Mouse (Mus musculus) midbrain, embryonic 15.5 days (tissue): ENCODE data around the gene Ift122. TPM values are rescaled to one million over a fixed set of nuclear protein-coding genes. Genes with fewer than 3 reads are reported as not detected.

Experiments used
- ATAC-seq: fragments of 200-750 bp; cut with Nextera tagmentation; replicated peaks from 2 replicates; pipeline ENCODE4 v1.8.0; 2017; ENCODE audit warnings: moderate TSS enrichment
- H3K27ac ChIP-seq: fragments of 300-500 bp; sonication (generic); 2 replicates; pipeline ENCODE4 v1.5.1; 2015; ENCODE audit warnings: mild to moderate bottlenecking, inconsistent platforms
- H3K27me3 ChIP-seq: fragments of 300-500 bp; sonication (generic); replicated peaks from 2 replicates; pipeline ENCODE4 v1.6.1; 2015; ENCODE audit warnings: inconsistent platforms
- H3K36me3 ChIP-seq: fragments of 300-500 bp; sonication (generic); replicated peaks from 2 replicates; pipeline ENCODE4 v1.6.1; 2015; ENCODE audit warnings: inconsistent platforms
- H3K4me1 ChIP-seq: fragments of 300-500 bp; sonication (generic); 2 replicates; pipeline ENCODE4 v1.6.1; 2015; ENCODE audit warnings: inconsistent platforms
- H3K4me2 ChIP-seq: fragments of 300-500 bp; sonication (generic); 2 replicates; pipeline ENCODE4 v1.6.1; 2015; ENCODE audit warnings: inconsistent platforms, mild to moderate bottlenecking, moderate library complexity
- H3K4me3 ChIP-seq: fragments of 300-500 bp; sonication (generic); 2 replicates; pipeline ENCODE4 v1.5.1; 2015; ENCODE audit warnings: mild to moderate bottlenecking, inconsistent platforms
- H3K9ac ChIP-seq: fragments of 300-500 bp; sonication (generic); 2 replicates; pipeline ENCODE4 v1.6.1; 2015; ENCODE audit warnings: mild to moderate bottlenecking, inconsistent platforms
- H3K9me3 ChIP-seq: fragments of 300-500 bp; sonication (generic); 2 replicates; pipeline ENCODE4 v1.6.1; 2016; ENCODE audit warnings: inconsistent platforms
- WGBS: fragments of 180-500 bp; shearing (Covaris S2); methylation state at CpG from one replicate; pipeline ENCODE4 v1.1.7; 2015; ENCODE audit warnings: mixed read lengths; 5-methylcytosine and 5-hydroxymethylcytosine counted together
- polyA plus RNA-seq: library from polyadenylated mRNA; unstranded; fragments of >200 nt; fragmentation: Nextera tagmentation; extraction: Ambion mirVana; gene quantifications from 2 replicates; pipeline ENCODE4 v1.2.1, GENCODE M21; 2015

Gene Ift122
- polyA plus RNA-seq, 1 experiment from 2014 or later = 33.1 TPM

GRCm38 (mm10) chr6:115969952-115970351 lies 116.7 kb downstream of the Ift122 start:
- Histone ChIP-seq H3K9ac (no peak overlapping the region), H3K36me3 (no peaks in the 10 kb centered on the region), H3K27ac (no peak overlapping the region), H3K4me2 (no peak overlapping the region), H3K27me3 (no peaks in the 10 kb centered on the region), H3K9me3 (no peaks in the 10 kb centered on the region), H3K4me1 (peaks cover 21% of the 10 kb centered on the region; the same call in 1 of the 2 replicates), H3K4me3 (no peak overlapping the region)
- ATAC-seq = no peak
- 56% methylated on average over 5 of the region's 6 CpGs for WGBS

GRCm38 (mm10) chr6:115971273-115972060 lies 118.2 kb downstream of the Ift122 start:
- H3K27me3 ChIP-seq = no peaks in the 10 kb centered on the region
- WGBS = 63% methylated on average over 13 of the region's 13 CpGs
- H3K9me3 ChIP-seq = no peaks in the 10 kb centered on the region
- H3K4me2 ChIP-seq = no peak overlapping the region
- H3K36me3 ChIP-seq = no peaks in the 10 kb centered on the region
- peaks cover 21% of the 10 kb centered on the region; the same call in 1 of the 2 replicates for H3K4me1 ChIP-seq
- no peak overlapping the region for H3K9ac ChIP-seq
- no peak overlapping the region for H3K27ac ChIP-seq
- H3K4me3 ChIP-seq = no peak overlapping the region
- no peak for ATAC-seq

- Histone ChIP-seq H3K4me1 (peaks cover 21% of the 10 kb centered on the region; the same call in 1 of the 2 replicates), H3K4me2 (no peak overlapping the region), H3K9ac (no peak overlapping the region), H3K36me3 (no peaks in the 10 kb centered on the region), H3K9me3 (no peaks in the 10 kb centered on the region), H3K27ac (no peak overlapping the region), H3K4me3 (no peak overlapping the region), H3K27me3 (no peaks in the 10 kb centered on the region)
- no peak for ATAC-seq
- WGBS = 73% methylated on average over 7 of the region's 7 CpGs
Measured at GRCm38 (mm10) chr6:115972083-115972764, 119.0 kb downstream of the Ift122 start.

GRCm38 (mm10) chr6:115973139-115973875 lies 120.0 kb downstream of the Ift122 start:
- H3K27ac ChIP-seq = no peak overlapping the region
- H3K4me3 ChIP-seq = no peak overlapping the region
- H3K27me3 ChIP-seq = no peaks in the 10 kb centered on the region
- no peak overlapping the region for H3K4me2 ChIP-seq
- no peak for ATAC-seq
- 87% methylated on average over 15 of the region's 15 CpGs for WGBS
- no peak overlapping the region for H3K9ac ChIP-seq
- H3K36me3 ChIP-seq = no peaks in the 10 kb centered on the region
- peaks cover 21% of the 10 kb centered on the region; the same call in 1 of the 2 replicates for H3K4me1 ChIP-seq
- H3K9me3 ChIP-seq = no peaks in the 10 kb centered on the region

DNA sequence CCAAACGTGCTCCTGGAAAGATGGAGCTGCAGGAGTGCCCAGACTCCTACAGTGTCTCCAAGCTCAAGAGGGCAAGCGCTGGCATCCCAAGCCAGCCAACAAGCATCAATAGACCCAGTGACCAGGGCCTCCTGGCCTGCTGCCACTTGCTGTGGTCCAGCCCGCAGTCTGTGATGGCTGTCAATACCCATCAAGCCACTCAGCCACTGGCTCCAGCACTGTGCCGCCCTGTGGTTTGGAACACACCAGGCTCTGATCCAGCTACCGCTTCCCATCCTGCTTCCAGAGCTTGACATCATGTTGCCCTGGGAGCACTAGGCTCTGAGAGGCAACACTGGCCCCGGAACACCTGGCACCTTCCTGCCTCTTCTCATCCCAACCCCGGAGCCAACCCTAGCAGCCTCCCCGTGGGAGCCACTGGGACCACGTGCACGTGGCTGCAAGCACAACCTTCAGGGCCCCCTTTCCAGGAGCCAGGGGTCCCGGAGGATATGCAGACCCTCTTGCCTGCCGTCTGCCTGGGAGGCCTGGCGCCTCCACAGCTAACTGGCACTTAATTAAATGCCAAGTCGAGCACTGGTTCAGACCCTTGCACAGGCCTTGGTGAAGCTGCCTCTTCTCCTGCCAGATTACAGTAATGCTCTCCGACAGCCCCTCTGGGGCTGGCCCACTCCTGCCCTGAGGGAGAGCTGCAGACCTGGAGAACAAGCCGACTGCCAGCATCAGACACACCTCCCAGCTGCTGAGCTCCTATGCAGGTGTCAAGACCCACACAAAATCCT lies 120.8 kb downstream of the Ift122 start:
- Histone ChIP-seq H3K9me3 (no peaks in the 10 kb centered on the region), H3K4me2 (no peak overlapping the region), H3K36me3 (no peaks in the 10 kb centered on the region), H3K27me3 (no peaks in the 10 kb centered on the region), H3K4me1 (peaks cover 21% of the 10 kb centered on the region; the same call in 1 of the 2 replicates), H3K27ac (no peak overlapping the region), H3K4me3 (no peak overlapping the region), H3K9ac (0 out of 2 replicates have a peak overlapping the region, but pooled peaks have one; percentile 1)
- peak; percentile 12; the same call in 1 of the 2 replicates for ATAC-seq
- 63% methylated on average over 16 of the region's 16 CpGs for WGBS

DNA sequence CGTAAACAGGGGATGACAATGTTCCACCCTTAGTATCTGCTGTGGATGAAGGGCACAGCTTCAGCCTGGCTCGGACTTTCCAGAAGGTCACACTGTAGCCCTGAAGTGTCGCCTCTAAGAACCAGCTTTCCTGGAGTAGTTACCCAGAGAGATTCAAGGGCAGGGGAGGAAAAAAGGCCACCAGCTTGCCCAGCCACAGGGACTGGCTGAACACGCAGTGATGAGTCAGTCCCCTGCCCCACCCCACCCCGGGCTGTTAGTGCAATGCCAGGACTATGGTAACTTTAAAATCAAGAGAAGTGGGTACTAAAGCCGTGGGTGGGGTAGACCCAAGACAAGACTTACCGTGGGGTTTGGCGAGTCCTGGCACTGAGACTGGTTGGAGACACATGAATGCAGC lies 122.3 kb downstream of the Ift122 start:
- H3K4me3 ChIP-seq = no peak overlapping the region
- WGBS = 91% methylated on average over 8 of the region's 8 CpGs
- H3K9me3 ChIP-seq = no peaks in the 10 kb centered on the region
- H3K9ac ChIP-seq = no peak overlapping the region
- no peak overlapping the region for H3K27ac ChIP-seq
- no peak overlapping the region for H3K4me2 ChIP-seq
- ATAC-seq = no peak
- H3K36me3 ChIP-seq = no peaks in the 10 kb centered on the region
- H3K27me3 ChIP-seq = no peaks in the 10 kb centered on the region
- H3K4me1 ChIP-seq = peaks cover 21% of the 10 kb centered on the region; the same call in 1 of the 2 replicates

Other genes starting within 250 kb of the Ift122 start
- 142 and 146 TPM in 2 replicates for gene Raf1, start 176.8 kb upstream of the Ift122 start, polyA plus RNA-seq
- gene Tmem40, start 91.1 kb upstream of the Ift122 start, polyA plus RNA-seq = 0.74 and 1.2 TPM in 2 replicates
- 11.4 and 12.2 TPM in 2 replicates for gene Cand2, start 78.9 kb upstream of the Ift122 start, polyA plus RNA-seq
- 881 and 890 TPM in 2 replicates for gene Rpl32, start 44.7 kb upstream of the Ift122 start, polyA plus RNA-seq
- 2.7 and 2.8 TPM in 2 replicates for gene Efcab12, start 15.1 kb upstream of the Ift122 start, polyA plus RNA-seq
- gene Mbd4, start 99 bp upstream of the Ift122 start, polyA plus RNA-seq = 9.4 and 11.7 TPM in 2 replicates
- 0.18 and 0.49 TPM in 2 replicates for gene Rho, start 78.3 kb downstream of the Ift122 start, polyA plus RNA-seq
- not detected in 2 replicates for gene H1foo, start 91.5 kb downstream of the Ift122 start, polyA plus RNA-seq
- 8.0 and 8.3 TPM in 2 replicates for gene Plxnd1, start 141.5 kb downstream of the Ift122 start, polyA plus RNA-seq